Mouse (Mus musculus): ENCODE measurements at regions not wholly inside any gene's neighbourhood (a gene's known extent, or its start where the extent isn't known, plus 50 kb on each side); places are given as distances from the start of the nearest gene placed in this dataset.

- Histone ChIP-seq H3K4me3 (ENCODE audit: low read depth, low read length) (peak overlapping the region; percentile 52), H3K9me3 (ENCODE audit: control insufficient read depth, low read length) (no peaks in the 10 kb centered on the region), H3K4me2 (replicated peaks; ENCODE audit: low read depth, low read length) (peak overlapping the region; percentile 85), H3K36me3 (ENCODE audit: control insufficient read depth, insufficient read depth, low read length) (no peaks in the 10 kb centered on the region), H3K27ac (ENCODE audit: low read depth, low read length) (no peak overlapping the region), H3K4me1 (replicated peaks; ENCODE audit: control insufficient read depth, insufficient read depth, low read length) (peaks cover 3% of the 10 kb centered on the region; the same call in 1 of the 2 replicates), H3K27me3 (ENCODE audit: control insufficient read depth, insufficient read depth, low read length) (peaks cover 25% of the 10 kb centered on the region), H3K9ac (ENCODE audit: low read depth, low read length) (peak overlapping the region; percentile 57)
- WGBS = under 1% methylated on average over 51 of the region's 56 CpGs
- DNase-seq (ENCODE audit: low spot score) (peak; percentile 64), ATAC-seq (ENCODE audit: low FRiP score) (peak; percentile 79)
Observed at GRCm38 (mm10) chr1:34677832-34678733, 98.6 kb downstream of the Amer3 start.

- peaks cover 3% of the 10 kb centered on the region; the same call in 1 of the 2 replicates for H3K4me1 ChIP-seq (replicated peaks; ENCODE audit: control insufficient read depth, insufficient read depth, low read length)
- peak overlapping the region; percentile 85 for H3K4me2 ChIP-seq (replicated peaks; ENCODE audit: low read depth, low read length)
- DNase-seq (ENCODE audit: low spot score) (peak; percentile 35), ATAC-seq (ENCODE audit: low FRiP score) (peak; percentile 29)
- peak overlapping the region; percentile 52 for H3K4me3 ChIP-seq (ENCODE audit: low read depth, low read length)
- H3K9me3 ChIP-seq (ENCODE audit: control insufficient read depth, low read length) = no peaks in the 10 kb centered on the region
- no peaks in the 10 kb centered on the region for H3K36me3 ChIP-seq (ENCODE audit: control insufficient read depth, insufficient read depth, low read length)
- H3K27me3 ChIP-seq (ENCODE audit: control insufficient read depth, insufficient read depth, low read length) = peaks cover 25% of the 10 kb centered on the region
- 0% methylated on average over 7 of the region's 9 CpGs for WGBS
- peak overlapping the region; percentile 57 for H3K9ac ChIP-seq (ENCODE audit: low read depth, low read length)
- H3K27ac ChIP-seq (ENCODE audit: low read depth, low read length) = no peak overlapping the region
Observed at GRCm38 (mm10) chr1:34678734-34679068, 99.2 kb downstream of the Amer3 start.

- no peak for DNase-seq (ENCODE audit: low spot score)
- Histone ChIP-seq H3K9me3 (ENCODE audit: control insufficient read depth, low read length) (no peaks in the 10 kb centered on the region), H3K27me3 (ENCODE audit: control insufficient read depth, insufficient read depth, low read length) (no peaks in the 10 kb centered on the region), H3K4me1 (replicated peaks; ENCODE audit: control insufficient read depth, insufficient read depth, low read length) (no peaks in the 10 kb centered on the region), H3K9ac (ENCODE audit: low read depth, low read length) (no peak overlapping the region), H3K4me2 (replicated peaks; ENCODE audit: low read depth, low read length) (no peak overlapping the region), H3K4me3 (ENCODE audit: low read depth, low read length) (no peak overlapping the region), H3K27ac (ENCODE audit: low read depth, low read length) (no peak overlapping the region), H3K36me3 (ENCODE audit: control insufficient read depth, insufficient read depth, low read length) (no peaks in the 10 kb centered on the region)
- WGBS = 64% methylated on average over 2 of the region's 2 CpGs
- ATAC-seq (ENCODE audit: low FRiP score) = no peak
Observed at GRCm38 (mm10) chr1:34686539-34686938, 107.1 kb downstream of the Amer3 start.

GRCm38 (mm10) chr1:34696533-34696932 is 117.1 kb downstream of the Amer3 start:
- no peaks in the 10 kb centered on the region for H3K36me3 ChIP-seq (ENCODE audit: control insufficient read depth, insufficient read depth, low read length)
- H3K27me3 ChIP-seq (ENCODE audit: control insufficient read depth, insufficient read depth, low read length) = no peaks in the 10 kb centered on the region
- no peak overlapping the region for H3K9ac ChIP-seq (ENCODE audit: low read depth, low read length)
- H3K9me3 ChIP-seq (ENCODE audit: control insufficient read depth, low read length) = no peaks in the 10 kb centered on the region
- no peak overlapping the region for H3K4me3 ChIP-seq (ENCODE audit: low read depth, low read length)
- H3K27ac ChIP-seq (ENCODE audit: low read depth, low read length) = no peak overlapping the region
- 80% methylated on average over 4 of the region's 4 CpGs for WGBS
- H3K4me1 ChIP-seq (replicated peaks; ENCODE audit: control insufficient read depth, insufficient read depth, low read length) = no peaks in the 10 kb centered on the region
- H3K4me2 ChIP-seq (replicated peaks; ENCODE audit: low read depth, low read length) = no peak overlapping the region
- no peak for DNase-seq (ENCODE audit: low spot score)
- ATAC-seq (ENCODE audit: low FRiP score) = no peak

GRCm38 (mm10) chr1:34700237-34701030 is 121.0 kb downstream of the Amer3 start:
- ATAC-seq (ENCODE audit: low FRiP score) (peak; percentile 56; the same call in 1 of the 2 replicates), DNase-seq (ENCODE audit: low spot score) (peak; percentile 80)
- H3K27me3 ChIP-seq (ENCODE audit: control insufficient read depth, insufficient read depth, low read length) = no peaks in the 10 kb centered on the region
- no peak overlapping the region for H3K4me2 ChIP-seq (replicated peaks; ENCODE audit: low read depth, low read length)
- H3K9me3 ChIP-seq (ENCODE audit: control insufficient read depth, low read length) = no peaks in the 10 kb centered on the region
- WGBS = 50% methylated on average over 17 of the region's 17 CpGs
- no peak overlapping the region for H3K9ac ChIP-seq (ENCODE audit: low read depth, low read length)
- H3K4me3 ChIP-seq (ENCODE audit: low read depth, low read length) = no peak overlapping the region
- H3K36me3 ChIP-seq (ENCODE audit: control insufficient read depth, insufficient read depth, low read length) = no peaks in the 10 kb centered on the region
- no peak overlapping the region for H3K27ac ChIP-seq (ENCODE audit: low read depth, low read length)
- no peaks in the 10 kb centered on the region for H3K4me1 ChIP-seq (replicated peaks; ENCODE audit: control insufficient read depth, insufficient read depth, low read length)

GRCm38 (mm10) chr1:34701436-34701835 is 122.0 kb downstream of the Amer3 start:
- H3K36me3 ChIP-seq (ENCODE audit: control insufficient read depth, insufficient read depth, low read length) = no peaks in the 10 kb centered on the region
- WGBS = 83% methylated on average over 7 of the region's 7 CpGs
- H3K9me3 ChIP-seq (ENCODE audit: control insufficient read depth, low read length) = no peaks in the 10 kb centered on the region
- H3K27ac ChIP-seq (ENCODE audit: low read depth, low read length) = no peak overlapping the region
- H3K4me2 ChIP-seq (replicated peaks; ENCODE audit: low read depth, low read length) = no peak overlapping the region
- DNase-seq (ENCODE audit: low spot score) (no peak), ATAC-seq (ENCODE audit: low FRiP score) (no peak)
- H3K27me3 ChIP-seq (ENCODE audit: control insufficient read depth, insufficient read depth, low read length) = no peaks in the 10 kb centered on the region
- H3K4me1 ChIP-seq (replicated peaks; ENCODE audit: control insufficient read depth, insufficient read depth, low read length) = no peaks in the 10 kb centered on the region
- no peak overlapping the region for H3K9ac ChIP-seq (ENCODE audit: low read depth, low read length)
- H3K4me3 ChIP-seq (ENCODE audit: low read depth, low read length) = no peak overlapping the region

- DNase-seq (ENCODE audit: low spot score) (no peak), ATAC-seq (ENCODE audit: low FRiP score) (no peak)
- no peak overlapping the region for H3K4me2 ChIP-seq (replicated peaks; ENCODE audit: low read depth, low read length)
- no peak overlapping the region for H3K27ac ChIP-seq (ENCODE audit: low read depth, low read length)
- no peak overlapping the region for H3K9ac ChIP-seq (ENCODE audit: low read depth, low read length)
- no peak overlapping the region for H3K4me3 ChIP-seq (ENCODE audit: low read depth, low read length)
- 82% methylated on average over 2 of the region's 2 CpGs for WGBS
- H3K36me3 ChIP-seq (ENCODE audit: control insufficient read depth, insufficient read depth, low read length) = no peaks in the 10 kb centered on the region
- H3K4me1 ChIP-seq (replicated peaks; ENCODE audit: control insufficient read depth, insufficient read depth, low read length) = no peaks in the 10 kb centered on the region
- no peaks in the 10 kb centered on the region for H3K27me3 ChIP-seq (ENCODE audit: control insufficient read depth, insufficient read depth, low read length)
- no peaks in the 10 kb centered on the region for H3K9me3 ChIP-seq (ENCODE audit: control insufficient read depth, low read length)
Observed at GRCm38 (mm10) chr1:34709089-34709488, 129.6 kb downstream of the Amer3 start.

GRCm38 (mm10) chr1:34722674-34723073 is 120.2 kb downstream of the Fam168b start:
- Histone ChIP-seq H3K4me1 (replicated peaks; ENCODE audit: control insufficient read depth, insufficient read depth, low read length) (no peaks in the 10 kb centered on the region), H3K36me3 (ENCODE audit: control insufficient read depth, insufficient read depth, low read length) (no peaks in the 10 kb centered on the region), H3K9me3 (ENCODE audit: control insufficient read depth, low read length) (no peaks in the 10 kb centered on the region), H3K27me3 (ENCODE audit: control insufficient read depth, insufficient read depth, low read length) (no peaks in the 10 kb centered on the region), H3K27ac (ENCODE audit: low read depth, low read length) (no peak overlapping the region), H3K9ac (ENCODE audit: low read depth, low read length) (no peak overlapping the region), H3K4me2 (replicated peaks; ENCODE audit: low read depth, low read length) (no peak overlapping the region), H3K4me3 (ENCODE audit: low read depth, low read length) (no peak overlapping the region)
- DNase-seq (ENCODE audit: low spot score) (no peak), ATAC-seq (ENCODE audit: low FRiP score) (no peak)
- WGBS = 79% methylated on average over 5 of the region's 5 CpGs

All from hindbrain, embryonic 11.5 days (tissue).